Mouse (Mus musculus): ENCODE measurements around the gene Itgb5. TPM values are rescaled to one million over a fixed set of nuclear protein-coding genes. Genes with fewer than 3 reads are reported as not detected.
A peak's percentile ranks its signal among the peaks of the same experiment; 100 is the strongest.

The Itgb5 gene
- total RNA-seq, 2 experiments from 2014 or later = 40.2 to 40.5 TPM

DNA sequence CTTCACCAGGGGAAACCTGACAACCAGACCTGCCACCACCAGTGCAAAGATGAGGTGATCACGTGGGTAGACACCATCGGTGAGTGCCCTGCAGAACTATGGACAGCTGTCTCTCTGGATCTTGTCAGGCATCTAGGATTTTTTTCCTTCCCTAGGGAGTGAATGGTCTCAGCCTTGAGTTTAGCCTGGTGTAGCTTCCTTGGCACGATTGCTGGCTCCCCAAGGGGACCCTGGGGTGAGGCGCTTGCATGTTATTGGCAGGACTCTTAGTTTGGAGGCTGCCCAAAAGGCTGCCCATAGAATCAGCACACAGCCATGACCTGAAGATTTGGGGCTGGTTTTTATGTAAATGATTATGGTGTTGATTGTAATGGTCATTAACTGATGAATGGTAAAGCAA is 114.7 kb downstream of the Itgb5 start:
- Histone ChIP-seq H3K4me3 (no peak overlapping the region), H3K27ac (no peak overlapping the region)
- DNase-seq (ENCODE audit: low spot score in 2 of 2) = no peak
- no peak for TF ChIP-seq CTCF (conservative IDR thresholded peaks at IDR 0.05)

DNA sequence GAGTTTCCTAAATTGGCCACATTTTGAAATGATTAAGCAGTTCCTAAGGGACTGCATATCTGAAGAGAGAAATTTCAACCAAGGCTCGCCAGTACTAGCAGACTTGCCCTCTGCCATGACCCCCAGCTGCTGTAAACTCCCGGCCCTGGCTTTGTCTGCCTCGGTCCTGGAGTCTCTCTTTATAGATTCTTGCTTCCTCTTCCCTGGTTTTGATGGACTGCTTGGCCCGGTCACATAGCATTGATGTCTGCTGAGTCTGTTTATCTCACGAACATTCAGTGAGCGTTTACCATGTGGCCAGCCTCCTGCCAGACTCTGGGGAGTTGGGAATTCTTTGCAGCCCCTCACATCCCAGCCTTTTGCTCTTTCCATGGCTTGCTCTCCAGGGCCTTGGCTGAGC is 115.3 kb downstream of the Itgb5 start:
- H3K27ac ChIP-seq = no peak overlapping the region
- no peak for DNase-seq (ENCODE audit: low spot score in 2 of 2)

DNA sequence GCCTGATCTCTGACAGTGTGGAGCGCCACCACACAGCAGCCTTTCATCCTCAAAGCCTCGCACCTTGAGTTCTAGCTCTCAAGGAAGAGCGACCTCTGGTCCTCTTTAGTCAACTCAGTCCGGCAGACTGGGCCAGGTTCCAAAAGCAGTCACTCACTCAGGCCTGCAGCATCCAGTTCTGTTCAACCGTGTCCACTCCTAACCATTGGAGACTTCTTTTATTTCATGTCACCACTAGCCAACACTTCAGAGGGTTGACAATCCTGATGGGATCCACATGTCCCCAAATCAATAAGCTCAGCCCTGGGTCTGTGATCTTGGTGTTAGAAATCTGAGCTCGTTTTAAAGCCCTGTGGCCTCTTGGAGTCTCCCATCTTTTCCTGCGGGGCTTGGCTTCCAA is 116.6 kb downstream of the Itgb5 start:
- Histone ChIP-seq H3K27ac (no peak overlapping the region), H3K4me3 (no peak overlapping the region)
- DNase-seq (ENCODE audit: low spot score in 2 of 2) = no peak
- no peak for TF ChIP-seq CTCF (conservative IDR thresholded peaks at IDR 0.05)

More for the DNA sequence above, 115.3 kb downstream of the Itgb5 start:
- no peak for TF ChIP-seq CTCF (conservative IDR thresholded peaks at IDR 0.05)
- H3K4me3 ChIP-seq = no peak overlapping the region

DNA sequence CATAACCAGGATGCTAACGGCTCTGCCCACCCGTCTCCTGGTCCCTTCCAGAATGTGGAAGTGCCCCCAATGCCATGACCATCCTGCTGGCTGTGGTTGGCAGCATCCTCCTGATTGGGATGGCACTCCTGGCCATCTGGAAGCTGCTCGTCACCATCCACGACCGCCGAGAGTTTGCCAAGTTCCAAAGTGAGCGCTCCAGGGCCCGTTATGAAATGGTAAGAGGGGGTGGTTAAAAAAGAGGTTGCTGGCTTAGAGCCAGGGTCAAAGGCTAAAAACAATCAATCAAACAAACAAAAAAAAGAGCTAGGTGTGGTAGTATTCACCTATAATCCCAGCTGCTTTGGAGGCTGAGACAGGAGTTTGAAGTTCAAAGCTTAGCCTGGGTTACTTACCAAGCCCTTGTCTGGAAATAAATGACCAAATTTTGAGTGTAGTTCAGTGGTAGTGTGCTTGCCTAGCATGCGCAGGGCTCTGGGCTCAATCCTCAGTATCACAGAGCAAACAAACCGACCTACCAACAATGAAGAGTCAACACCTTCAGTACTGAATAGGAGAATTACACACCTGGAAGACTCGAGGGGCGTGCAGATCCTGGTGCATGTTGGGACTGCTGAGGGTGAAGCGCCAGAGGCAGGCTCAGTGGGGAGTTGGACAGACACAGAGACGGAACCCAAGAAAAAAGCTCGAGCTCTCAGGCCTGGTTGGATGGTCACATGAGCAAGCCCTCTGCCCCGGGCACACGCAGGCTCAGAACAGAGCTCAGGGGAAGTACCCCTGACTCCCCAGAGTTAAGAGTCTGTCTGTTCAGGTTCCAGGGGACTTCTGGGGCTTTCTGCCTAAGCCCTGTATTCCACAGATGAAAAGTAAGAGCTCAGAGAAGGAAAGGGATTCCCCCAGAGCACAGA is 118.5 kb downstream of the Itgb5 start:
- no peak for DNase-seq (ENCODE audit: low spot score in 2 of 2)
- Histone ChIP-seq H3K4me3 (no peak overlapping the region), H3K27ac (no peak overlapping the region)
- no peak for TF ChIP-seq CTCF (conservative IDR thresholded peaks at IDR 0.05)

DNA sequence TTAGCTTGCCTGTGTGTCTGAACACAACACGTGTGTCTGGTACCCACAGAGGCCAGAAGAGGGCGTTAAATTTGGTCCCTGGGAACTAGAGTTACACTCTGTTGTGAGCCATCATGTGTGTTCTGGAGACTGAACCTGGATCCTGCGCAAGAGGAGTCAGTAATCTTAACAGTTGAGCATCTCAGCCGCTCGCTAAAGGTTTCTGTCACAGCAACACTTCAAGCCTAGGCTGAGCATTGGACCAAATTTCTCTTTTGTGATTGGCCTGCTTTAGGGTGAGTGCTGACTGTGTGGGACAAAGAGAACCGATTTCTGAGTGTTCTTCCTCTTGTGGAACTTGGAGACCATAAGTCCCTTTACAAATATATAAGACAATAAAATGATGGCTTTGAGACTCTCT is 120.9 kb downstream of the Itgb5 start:
- Histone ChIP-seq H3K4me3 (no peak overlapping the region), H3K27ac (no peak overlapping the region)
- no peak for TF ChIP-seq CTCF (conservative IDR thresholded peaks at IDR 0.05)
- DNase-seq (ENCODE audit: low spot score in 2 of 2) = no peak

DNA sequence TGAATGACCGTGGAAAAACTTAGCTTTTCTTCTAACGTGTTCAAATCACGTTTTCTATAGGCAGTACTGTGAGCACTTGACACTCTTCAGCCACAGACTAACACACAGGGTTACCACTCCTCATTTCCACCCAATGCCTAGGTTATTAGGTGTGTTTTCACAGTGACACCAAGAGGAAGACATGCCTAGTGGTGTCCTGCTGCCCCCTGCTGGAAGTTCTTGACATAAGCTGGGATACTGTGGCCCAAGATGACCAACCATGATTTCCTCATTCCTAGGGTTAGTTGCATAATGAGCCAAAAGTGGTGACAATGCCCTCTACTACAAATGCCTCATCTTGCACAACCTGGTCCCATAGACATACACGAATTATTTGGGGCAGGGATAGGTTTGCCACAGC is 121.4 kb downstream of the Itgb5 start:
- Histone ChIP-seq H3K27ac (no peak overlapping the region), H3K4me3 (no peak overlapping the region)
- TF ChIP-seq CTCF (conservative IDR thresholded peaks at IDR 0.05) = peak; percentile 92
- DNase-seq (ENCODE audit: low spot score in 2 of 2) = peak; percentile 73 to 77

DNA sequence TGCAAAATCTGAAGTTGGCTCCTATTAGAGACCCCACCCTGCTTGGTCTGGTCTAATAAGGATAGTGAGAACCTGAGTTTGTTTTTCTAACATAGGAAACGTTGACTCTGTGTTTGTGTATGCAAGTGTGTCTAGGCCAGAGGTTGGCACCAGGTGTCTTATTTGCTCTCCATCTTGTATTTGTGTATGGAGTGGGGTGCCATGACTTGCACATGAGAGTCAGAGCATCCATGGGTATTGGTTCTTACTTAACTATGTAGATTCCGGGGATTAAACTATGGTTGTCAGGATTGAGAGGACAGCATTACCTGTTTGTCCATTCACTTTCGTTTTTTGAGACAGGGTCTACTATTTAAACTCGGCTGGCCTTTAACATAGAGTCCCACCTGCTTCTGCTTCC is 123.5 kb downstream of the Itgb5 start:
- H3K4me3 ChIP-seq = no peak overlapping the region
- H3K27ac ChIP-seq = no peak overlapping the region
- DNase-seq (ENCODE audit: low spot score in 2 of 2) = no peak
- TF ChIP-seq CTCF (conservative IDR thresholded peaks at IDR 0.05) = no peak

DNA sequence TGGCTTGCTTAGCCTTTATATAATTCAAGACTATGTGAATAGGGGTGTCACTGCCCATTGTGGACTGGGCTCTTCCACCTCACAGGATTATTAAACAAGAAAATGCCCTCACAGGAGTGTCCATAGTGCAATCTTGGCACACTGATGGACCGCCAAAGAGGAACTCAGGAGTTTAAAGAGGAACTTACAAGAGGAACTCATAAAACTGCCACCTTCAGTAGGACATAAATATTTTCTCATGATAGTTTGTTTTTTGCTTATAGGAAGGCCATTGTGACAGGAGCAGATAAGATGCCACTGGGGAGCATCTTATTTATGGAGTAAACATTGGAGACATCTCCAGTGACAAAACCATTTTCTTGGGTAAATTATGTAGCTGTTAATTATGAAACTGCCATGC is 125.3 kb downstream of the Itgb5 start:
- no peak for TF ChIP-seq CTCF (conservative IDR thresholded peaks at IDR 0.05)
- Histone ChIP-seq H3K4me3 (no peak overlapping the region), H3K27ac (no peak overlapping the region)
- no peak for DNase-seq (ENCODE audit: low spot score in 2 of 2)

DNA sequence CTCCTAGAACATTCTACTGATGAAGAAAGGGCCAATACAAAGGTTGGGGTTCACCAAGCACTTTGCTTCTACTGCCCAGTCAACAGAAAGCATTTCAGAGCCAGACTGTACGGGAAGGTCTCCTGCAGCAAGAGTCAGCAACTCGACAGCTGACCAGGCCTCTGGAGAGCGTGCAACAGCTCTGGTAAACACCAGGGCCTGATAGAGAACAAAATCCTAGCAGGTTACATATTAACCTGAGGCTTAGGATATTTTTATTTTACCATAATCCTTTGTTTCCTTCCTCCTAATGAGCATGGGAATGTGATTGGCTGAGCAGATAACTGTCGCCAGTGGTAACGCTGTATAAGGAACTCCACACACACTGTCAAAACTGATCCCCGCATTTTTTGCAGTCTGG is 134.0 kb downstream of the Itgb5 start:
- DNase-seq (ENCODE audit: low spot score in 2 of 2) = no peak
- no peak overlapping the region for H3K4me3 ChIP-seq
- no peak for TF ChIP-seq CTCF (conservative IDR thresholded peaks at IDR 0.05)
- no peak overlapping the region for H3K27ac ChIP-seq

DNA sequence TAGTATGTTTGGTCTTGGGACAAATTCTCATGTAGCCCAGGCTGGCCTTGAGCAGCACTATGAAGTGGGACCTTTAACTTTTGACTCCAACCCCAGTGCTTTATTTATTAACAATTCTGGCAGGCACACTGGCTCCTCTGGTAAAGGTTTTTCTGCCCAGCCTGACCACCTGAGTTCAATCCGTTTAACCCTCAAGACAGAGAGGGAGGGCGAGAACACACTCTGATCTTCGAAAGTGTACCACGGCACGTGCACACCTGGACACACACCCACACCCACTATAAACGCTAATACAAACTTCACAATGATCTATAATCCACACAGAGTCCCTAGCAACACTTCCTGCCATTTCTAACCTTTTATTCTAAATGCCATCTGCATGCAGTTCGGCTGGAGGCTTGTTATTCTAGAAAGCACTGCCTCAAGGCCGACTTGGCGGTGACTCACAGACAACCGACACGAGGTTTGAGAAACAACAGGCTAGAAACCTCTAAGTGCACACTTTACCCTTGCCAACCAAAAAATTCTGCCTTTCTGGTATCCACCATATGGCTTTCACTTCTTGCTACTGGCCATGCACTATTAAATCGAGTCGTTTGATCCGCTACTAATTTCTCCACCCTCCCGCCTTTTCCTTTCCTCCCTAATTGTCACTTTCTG is 136.5 kb downstream of the Itgb5 start:
- no peak for DNase-seq (ENCODE audit: low spot score in 2 of 2)
- peak overlapping the region; percentile 86 for H3K27ac ChIP-seq
- no peak for TF ChIP-seq CTCF (conservative IDR thresholded peaks at IDR 0.05)

DNA sequence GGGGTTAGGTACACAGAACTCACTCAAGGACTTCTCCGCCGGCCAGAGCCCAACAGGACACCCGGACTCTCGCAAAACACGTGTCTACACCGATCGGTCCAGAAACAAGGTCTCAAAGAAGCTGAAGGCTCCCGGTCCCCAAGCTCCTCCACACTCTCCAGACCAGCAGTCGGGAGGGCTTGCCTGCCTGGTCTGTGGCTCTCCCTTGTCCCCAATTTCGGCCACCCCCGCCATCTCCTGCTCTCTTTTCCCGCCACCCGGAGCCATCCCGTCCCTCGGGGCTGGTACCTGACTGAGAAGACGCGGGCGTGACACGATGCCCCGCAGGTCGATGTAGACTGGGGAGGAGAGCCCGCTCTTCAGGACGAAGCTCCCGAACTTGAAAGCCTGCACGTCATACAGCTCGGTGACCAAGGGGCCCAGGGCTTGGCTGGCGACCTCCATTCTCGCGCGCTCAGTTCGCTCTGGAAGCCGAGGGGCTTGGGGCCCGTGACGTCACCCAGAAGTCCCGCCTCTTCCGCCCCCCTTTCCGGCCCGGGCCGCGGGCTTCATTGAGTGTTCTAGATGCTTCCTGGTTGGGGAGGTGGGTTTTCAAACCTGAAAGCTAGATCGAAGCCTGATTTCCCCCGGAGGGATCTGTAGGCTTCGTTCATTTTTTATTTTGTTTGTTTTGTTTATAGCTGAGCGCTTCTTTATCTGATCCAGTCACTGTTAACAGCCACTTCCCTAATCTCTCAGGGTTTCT is 137.2 kb downstream of the Itgb5 start, which contains the start of gene Umps:
Gene Umps (minus strand): TSS at position 501 of the 745 bp plus-strand sequence.
- TF ChIP-seq CTCF (conservative IDR thresholded peaks at IDR 0.05) = no peak
- Histone ChIP-seq H3K27ac (peak within 1 kb of the TSS; percentile 86), H3K4me3 (peak within 1 kb of the TSS; percentile 66)
- peak; percentile 84 for DNase-seq (ENCODE audit: low spot score in 2 of 2)

More for the DNA sequence above, 136.5 kb downstream of the Itgb5 start:
- H3K4me3 ChIP-seq = peak overlapping the region; percentile 66

DNA sequence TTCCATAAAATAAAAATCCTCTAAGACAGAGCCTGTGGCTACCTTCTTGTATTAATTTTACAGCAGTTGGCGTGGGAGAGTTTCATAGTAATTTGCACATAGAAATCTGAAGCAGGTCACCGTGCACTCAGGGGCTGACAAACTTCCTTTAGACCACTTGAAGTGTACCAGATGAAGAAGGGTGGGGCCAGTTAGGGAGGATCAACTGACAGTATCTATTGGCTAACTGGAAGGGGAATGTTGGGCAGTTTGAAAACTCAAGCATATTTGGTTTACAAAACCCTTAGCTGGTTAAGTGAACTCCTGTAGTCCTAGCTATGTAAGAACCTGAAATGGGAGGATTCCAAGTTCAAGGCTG is 137.8 kb downstream of the Itgb5 start:
- Histone ChIP-seq H3K4me3 (peak overlapping the region; percentile 66), H3K27ac (peak overlapping the region; percentile 86)
- no peak for DNase-seq (ENCODE audit: low spot score in 2 of 2)
- no peak for TF ChIP-seq CTCF (conservative IDR thresholded peaks at IDR 0.05)

DNA sequence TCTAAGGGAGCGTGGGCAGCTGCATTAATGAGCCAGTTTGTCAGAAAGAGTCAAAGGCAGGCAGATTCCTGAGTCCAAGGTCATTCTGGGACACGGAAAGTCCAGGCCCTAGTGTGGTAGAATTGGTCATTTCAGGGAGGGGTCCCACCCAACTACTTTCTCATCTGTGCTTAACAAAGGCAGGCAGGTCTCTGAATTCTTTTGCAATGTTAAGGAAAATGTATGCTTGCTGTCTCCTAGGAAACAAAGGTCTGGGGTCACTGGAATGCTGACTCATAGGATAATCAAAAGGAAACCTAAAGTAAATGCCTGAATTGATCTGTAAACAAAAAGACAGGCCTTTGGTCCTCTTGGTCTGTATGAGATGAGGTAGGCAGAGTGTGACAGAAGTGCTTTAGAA is 150.4 kb downstream of the Itgb5 start:
- no peak for DNase-seq (ENCODE audit: low spot score in 2 of 2)
- TF ChIP-seq CTCF (conservative IDR thresholded peaks at IDR 0.05) = no peak
- no peak overlapping the region for H3K27ac ChIP-seq
- no peak overlapping the region for H3K4me3 ChIP-seq
